Mouse (Mus musculus): Measurements from ENCODE around the gene Fhod1. TPM values are rescaled to one million over a fixed set of nuclear protein-coding genes. Genes with fewer than 3 reads are reported as not detected.

The Fhod1 gene
- polyA plus RNA-seq, 1 experiment from 2014 or later = 1.2 TPM

DNA sequence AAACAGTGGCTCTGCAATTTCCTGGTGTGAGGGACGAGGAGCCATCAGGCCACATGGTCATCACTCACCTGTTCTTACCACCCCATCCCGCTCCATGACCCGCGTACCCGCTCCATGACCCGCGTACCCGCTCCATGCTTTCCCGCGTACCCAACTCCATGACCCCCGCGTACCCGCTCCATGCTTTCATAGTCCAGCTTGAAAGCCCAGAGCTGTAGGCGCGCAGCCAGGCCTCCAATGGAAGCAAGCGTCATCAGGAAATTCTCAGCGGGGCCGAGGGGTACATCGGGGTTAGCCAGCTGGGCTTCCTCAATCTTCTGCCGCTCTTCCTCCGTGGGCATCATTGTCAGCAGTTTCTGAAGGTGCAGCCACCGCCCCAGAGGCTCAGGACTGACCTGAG is 16.3 kb downstream of the Fhod1 start:
- no peak for ATAC-seq
- Histone ChIP-seq H3K4me2 (no peak overlapping the region), H3K9me3 (replicated peaks) (no peaks in the 10 kb centered on the region), H3K27ac (no peak overlapping the region), H3K27me3 (replicated peaks) (no peaks in the 10 kb centered on the region), H3K4me3 (no peak overlapping the region), H3K9ac (no peak overlapping the region), H3K36me3 (peaks cover 87% of the 10 kb centered on the region), H3K4me1 (peaks cover 12% of the 10 kb centered on the region)
- 91% methylated on average over 22 of the region's 22 CpGs for WGBS (ENCODE audit: insufficient replicate concordance)

DNA sequence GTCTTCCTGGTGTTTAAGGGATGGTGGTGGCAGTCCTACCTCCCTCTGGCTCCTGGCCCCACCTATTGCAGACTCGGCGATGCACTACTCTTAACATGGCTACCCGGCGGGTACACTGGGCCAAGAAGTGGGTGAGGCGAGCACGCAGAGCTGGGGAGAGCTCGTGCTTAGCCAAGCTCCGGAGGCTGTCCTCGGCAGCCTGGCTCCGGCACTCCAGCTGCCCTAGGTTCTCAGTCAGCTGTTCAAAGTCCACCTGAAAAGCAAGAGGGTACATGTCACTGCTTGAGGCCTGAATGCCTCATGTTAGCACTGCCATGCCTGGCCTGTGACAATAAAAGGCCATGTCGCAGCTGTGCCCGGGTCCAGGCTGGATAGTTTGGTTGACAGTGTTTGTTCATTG is 17.4 kb downstream of the Fhod1 start:
- 88% methylated on average over 12 of the region's 12 CpGs for WGBS (ENCODE audit: insufficient replicate concordance)
- ATAC-seq = no peak
- Histone ChIP-seq H3K27me3 (replicated peaks) (no peaks in the 10 kb centered on the region), H3K36me3 (peaks cover 76% of the 10 kb centered on the region), H3K9me3 (replicated peaks) (no peaks in the 10 kb centered on the region), H3K4me3 (no peak overlapping the region), H3K27ac (no peak overlapping the region), H3K4me1 (peaks cover 15% of the 10 kb centered on the region), H3K4me2 (no peak overlapping the region), H3K9ac (no peak overlapping the region)

DNA sequence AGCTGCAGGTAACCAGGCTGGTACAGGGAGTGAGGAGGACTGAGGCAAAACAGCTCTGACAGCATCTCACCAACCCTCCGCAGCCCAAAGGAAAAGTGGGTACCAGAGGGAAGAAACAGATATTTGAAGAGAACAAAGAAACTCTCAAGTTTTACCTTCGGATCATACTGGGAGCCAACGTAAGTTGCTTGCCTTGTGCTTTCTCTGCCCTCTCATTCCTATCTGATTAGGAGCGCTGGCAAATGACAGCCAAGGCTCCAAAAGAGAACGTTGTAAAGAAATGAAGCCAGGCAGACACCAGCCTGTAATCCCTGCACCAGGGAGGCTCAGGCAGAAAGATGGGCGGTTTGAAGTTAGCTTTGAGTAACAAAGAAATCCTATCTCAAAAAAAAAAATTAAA is 20.8 kb downstream of the Fhod1 start:
- Histone ChIP-seq H3K27ac (peak overlapping the region; percentile 88), H3K9ac (peak overlapping the region; percentile 85), H3K4me2 (peak overlapping the region; percentile 85), H3K36me3 (peaks cover 53% of the 10 kb centered on the region), H3K27me3 (replicated peaks) (no peaks in the 10 kb centered on the region), H3K4me3 (peak overlapping the region; percentile 80), H3K9me3 (replicated peaks) (no peaks in the 10 kb centered on the region), H3K4me1 (peaks cover 46% of the 10 kb centered on the region)
- no peak for ATAC-seq
- 25% methylated on average over 6 of the region's 6 CpGs for WGBS (ENCODE audit: insufficient replicate concordance)

DNA sequence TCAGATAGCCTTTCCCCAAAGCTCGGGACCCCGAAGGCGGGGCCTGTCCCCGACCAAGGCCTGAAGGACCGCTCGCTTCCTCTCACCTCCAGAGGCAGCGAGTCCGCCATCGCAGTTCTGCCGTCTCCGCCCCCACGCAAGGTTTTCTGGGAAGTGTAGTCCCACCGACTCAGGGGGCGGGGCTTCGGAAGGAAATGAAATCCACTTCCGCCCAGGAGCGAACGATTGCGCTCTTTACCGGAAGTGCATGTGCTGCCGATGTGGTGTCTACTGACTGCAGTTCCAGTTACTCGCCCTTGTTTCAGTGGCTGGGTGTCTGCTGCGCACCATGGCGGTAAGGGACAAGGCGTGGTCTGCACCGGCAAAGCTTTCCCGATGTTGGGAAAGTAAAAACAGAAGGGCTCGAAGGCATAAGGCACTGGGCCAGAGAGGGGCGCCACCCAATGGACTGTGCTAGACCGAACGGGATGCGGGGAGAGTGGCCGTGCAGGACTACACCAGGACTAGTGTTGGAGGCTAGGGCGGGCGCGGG is 21.5 kb downstream of the Fhod1 start, which contains the start of the genes Lrrc29 and Tmem208:
Gene Lrrc29, minus strand, starts transcription at position 138 of the 532 bp plus-strand sequence.
Gene Tmem208, plus strand, starts transcription at position 214 of the 532 bp plus-strand sequence.
- ATAC-seq = peak; percentile 77
- H3K4me2 ChIP-seq = peak within 1 kb of the TSS; percentile 85
- under 1% methylated on average over 36 of the region's 36 CpGs for WGBS (ENCODE audit: insufficient replicate concordance)
- peaks cover 53% of the 10 kb centered on the region for H3K36me3 ChIP-seq
- peak within 1 kb of the TSS; percentile 95 for H3K27ac ChIP-seq
- peaks cover 54% of the 10 kb centered on the region for H3K4me1 ChIP-seq
- peak within 1 kb of the TSS; percentile 85 for H3K9ac ChIP-seq
- peak within 1 kb of the TSS; percentile 80 for H3K4me3 ChIP-seq
- no peaks in the 10 kb centered on the region for H3K27me3 ChIP-seq (replicated peaks)
- H3K9me3 ChIP-seq (replicated peaks) = no peaks in the 10 kb centered on the region

DNA sequence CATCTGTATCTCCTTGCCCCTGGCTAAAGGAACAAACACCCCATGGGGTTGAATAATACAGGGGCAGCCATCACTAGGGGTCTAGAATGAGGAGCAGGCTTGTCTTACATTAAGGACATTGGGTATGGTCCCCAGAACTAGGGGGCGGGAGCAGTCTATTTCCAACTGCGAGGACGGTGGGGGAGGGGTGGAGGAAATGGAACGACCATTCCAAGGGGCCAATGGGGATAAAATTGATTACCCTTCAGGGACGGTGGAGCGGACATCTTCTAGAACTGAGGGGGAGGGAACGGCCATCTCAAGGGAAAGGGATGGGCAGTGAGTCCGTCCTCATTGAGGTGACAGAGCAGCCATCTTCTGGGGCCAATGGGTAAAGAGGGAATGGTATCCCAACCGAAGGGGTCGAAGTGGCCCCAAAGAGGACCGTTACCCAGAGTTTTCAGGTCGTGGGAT is 22.1 kb downstream of the Fhod1 start:
- H3K9me3 ChIP-seq (replicated peaks) = no peaks in the 10 kb centered on the region
- H3K27ac ChIP-seq = peak overlapping the region; percentile 95
- no peaks in the 10 kb centered on the region for H3K27me3 ChIP-seq (replicated peaks)
- WGBS (ENCODE audit: insufficient replicate concordance) = 1% methylated on average over 12 of the region's 12 CpGs
- ATAC-seq = peak; percentile 0
- peaks cover 55% of the 10 kb centered on the region for H3K4me1 ChIP-seq
- H3K36me3 ChIP-seq = peaks cover 49% of the 10 kb centered on the region
- peak overlapping the region; percentile 85 for H3K9ac ChIP-seq
- peak overlapping the region; percentile 80 for H3K4me3 ChIP-seq
- H3K4me2 ChIP-seq = peak overlapping the region; percentile 79

DNA sequence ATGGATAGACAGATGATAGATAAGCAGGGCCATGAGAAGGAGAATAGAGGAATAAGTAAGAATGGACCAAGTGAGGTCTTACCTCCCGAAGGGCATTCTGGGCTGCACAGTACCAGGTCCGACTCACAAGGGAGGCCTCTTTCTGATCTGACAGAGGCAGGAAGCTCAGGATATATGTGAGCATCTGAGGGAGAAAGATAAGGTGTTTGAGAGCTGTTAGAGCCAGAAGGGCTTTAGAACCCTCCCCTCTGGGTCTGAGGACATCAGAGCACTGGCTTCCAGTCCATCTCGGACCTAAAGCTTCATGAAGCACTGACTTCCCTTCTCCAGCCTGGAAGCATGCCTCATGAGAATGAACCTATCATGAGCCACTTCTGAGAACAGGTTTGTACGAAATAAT is 24.6 kb downstream of the Fhod1 start:
- Histone ChIP-seq H3K4me3 (peak overlapping the region; percentile 80), H3K27ac (peak overlapping the region; percentile 95), H3K9me3 (replicated peaks) (no peaks in the 10 kb centered on the region), H3K36me3 (peaks cover 49% of the 10 kb centered on the region), H3K4me1 (peaks cover 74% of the 10 kb centered on the region), H3K4me2 (peak overlapping the region; percentile 79), H3K27me3 (replicated peaks) (no peaks in the 10 kb centered on the region), H3K9ac (peak overlapping the region; percentile 85)
- 26% methylated on average over 4 of the region's 4 CpGs for WGBS (ENCODE audit: insufficient replicate concordance)
- ATAC-seq = peak; percentile 87

DNA sequence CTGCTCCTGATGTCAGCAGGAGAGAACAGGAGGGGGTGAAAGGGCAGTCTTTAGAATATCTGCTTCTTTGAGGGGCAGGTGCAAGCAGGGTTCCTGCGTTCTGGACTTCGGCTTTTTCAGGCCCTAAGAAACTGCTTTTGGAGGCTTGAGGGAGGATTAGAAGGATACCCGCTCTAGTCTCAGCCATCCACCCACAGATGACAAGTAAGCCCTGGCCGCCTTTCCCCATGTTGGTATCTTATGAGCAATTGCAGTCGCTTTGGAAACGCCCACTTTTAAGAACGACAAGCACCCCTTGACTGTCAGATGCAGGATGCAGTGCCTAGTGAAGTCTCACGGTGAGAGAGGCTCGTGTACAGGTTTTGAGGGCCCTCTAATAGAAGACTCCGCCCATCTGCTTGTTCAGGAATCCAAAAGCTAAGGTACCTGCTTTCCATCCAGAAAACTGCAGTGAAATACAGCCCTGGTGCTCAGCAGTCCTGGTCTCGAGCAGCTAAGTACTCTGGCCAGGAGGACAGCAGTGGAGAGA is 29.0 kb downstream of the Fhod1 start:
- Histone ChIP-seq H3K9me3 (replicated peaks) (no peaks in the 10 kb centered on the region), H3K4me1 (peaks cover 82% of the 10 kb centered on the region), H3K36me3 (peaks cover 89% of the 10 kb centered on the region), H3K4me3 (no peak overlapping the region), H3K4me2 (peak overlapping the region; percentile 40; the same call in 1 of the 2 replicates), H3K27me3 (replicated peaks) (no peaks in the 10 kb centered on the region), H3K9ac (no peak overlapping the region), H3K27ac (peak overlapping the region; percentile 72)
- 79% methylated on average over 11 of the region's 11 CpGs for WGBS (ENCODE audit: insufficient replicate concordance)
- no peak for ATAC-seq

DNA sequence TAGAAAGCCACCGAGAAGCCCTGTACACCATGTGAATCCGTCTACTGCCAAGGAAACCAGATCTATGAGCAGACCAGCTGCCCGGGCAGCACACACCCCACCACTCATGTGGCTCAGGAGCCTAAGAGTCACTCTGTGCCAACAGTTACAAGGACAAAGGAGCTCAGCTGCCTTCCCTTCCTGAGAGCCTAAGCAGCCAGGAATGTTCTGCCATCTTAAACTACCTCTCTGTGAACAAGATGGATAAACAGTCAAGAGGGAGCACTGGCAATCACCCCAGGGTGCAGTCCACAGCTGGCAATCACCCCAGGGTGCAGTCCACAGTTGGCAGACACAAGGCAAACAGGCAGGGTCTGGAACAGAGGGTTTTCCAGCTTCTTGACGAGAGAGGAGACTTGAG is 29.8 kb downstream of the Fhod1 start:
- Histone ChIP-seq H3K9me3 (replicated peaks) (no peaks in the 10 kb centered on the region), H3K4me3 (no peak overlapping the region), H3K4me1 (peaks cover 82% of the 10 kb centered on the region), H3K27me3 (replicated peaks) (no peaks in the 10 kb centered on the region), H3K4me2 (no peak overlapping the region), H3K36me3 (peaks cover 95% of the 10 kb centered on the region), H3K9ac (no peak overlapping the region), H3K27ac (0 out of 2 replicates have a peak overlapping the region, but pooled peaks have one; percentile 36)
- no peak for ATAC-seq
- WGBS (ENCODE audit: insufficient replicate concordance) = 87% methylated on average over 4 of the region's 4 CpGs

DNA sequence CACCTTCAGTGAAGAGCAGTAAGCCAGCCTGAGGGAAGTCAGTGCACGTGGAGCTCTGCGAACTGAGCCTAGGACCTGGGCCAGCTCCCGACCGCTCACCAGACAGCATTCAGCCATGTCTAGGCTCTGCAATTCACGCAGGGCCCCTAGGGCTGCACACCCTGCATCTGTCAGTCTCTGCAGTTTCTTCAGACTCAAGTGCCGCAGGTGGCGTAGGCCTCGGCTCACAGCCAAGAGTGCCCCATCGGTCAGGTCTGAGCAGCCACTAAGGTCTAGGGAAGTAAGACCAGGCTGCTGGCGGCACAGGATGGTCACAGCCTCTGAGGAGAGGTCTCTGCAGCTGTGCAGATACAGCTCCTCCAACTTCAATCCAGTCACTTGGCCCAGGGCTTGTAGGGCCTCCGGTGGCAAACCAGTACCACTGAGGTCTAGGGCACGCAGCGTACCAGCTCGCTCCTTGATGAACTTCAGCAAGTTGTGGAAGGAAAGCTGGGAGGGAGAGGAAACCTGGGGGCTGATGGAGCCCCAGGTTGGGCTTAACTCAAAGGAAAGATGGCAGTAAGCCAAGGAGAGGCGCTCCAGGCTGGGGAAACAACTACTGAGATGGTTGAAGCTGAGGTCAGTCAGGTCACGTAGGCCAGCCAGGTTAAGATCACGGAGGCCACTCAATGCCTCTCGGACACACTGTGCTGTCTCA is 32.5 kb downstream of the Fhod1 start:
- H3K4me1 ChIP-seq = peaks cover 81% of the 10 kb centered on the region
- H3K36me3 ChIP-seq = peaks cover 100% of the 10 kb centered on the region
- ATAC-seq = no peak
- H3K27me3 ChIP-seq (replicated peaks) = no peaks in the 10 kb centered on the region
- peak overlapping the region; percentile 29; the same call in 1 of the 2 replicates for H3K9ac ChIP-seq
- peak overlapping the region; percentile 79 for H3K27ac ChIP-seq
- WGBS (ENCODE audit: insufficient replicate concordance) = 91% methylated on average over 18 of the region's 18 CpGs
- H3K4me3 ChIP-seq = no peak overlapping the region
- H3K9me3 ChIP-seq (replicated peaks) = no peaks in the 10 kb centered on the region
- no peak overlapping the region for H3K4me2 ChIP-seq

DNA sequence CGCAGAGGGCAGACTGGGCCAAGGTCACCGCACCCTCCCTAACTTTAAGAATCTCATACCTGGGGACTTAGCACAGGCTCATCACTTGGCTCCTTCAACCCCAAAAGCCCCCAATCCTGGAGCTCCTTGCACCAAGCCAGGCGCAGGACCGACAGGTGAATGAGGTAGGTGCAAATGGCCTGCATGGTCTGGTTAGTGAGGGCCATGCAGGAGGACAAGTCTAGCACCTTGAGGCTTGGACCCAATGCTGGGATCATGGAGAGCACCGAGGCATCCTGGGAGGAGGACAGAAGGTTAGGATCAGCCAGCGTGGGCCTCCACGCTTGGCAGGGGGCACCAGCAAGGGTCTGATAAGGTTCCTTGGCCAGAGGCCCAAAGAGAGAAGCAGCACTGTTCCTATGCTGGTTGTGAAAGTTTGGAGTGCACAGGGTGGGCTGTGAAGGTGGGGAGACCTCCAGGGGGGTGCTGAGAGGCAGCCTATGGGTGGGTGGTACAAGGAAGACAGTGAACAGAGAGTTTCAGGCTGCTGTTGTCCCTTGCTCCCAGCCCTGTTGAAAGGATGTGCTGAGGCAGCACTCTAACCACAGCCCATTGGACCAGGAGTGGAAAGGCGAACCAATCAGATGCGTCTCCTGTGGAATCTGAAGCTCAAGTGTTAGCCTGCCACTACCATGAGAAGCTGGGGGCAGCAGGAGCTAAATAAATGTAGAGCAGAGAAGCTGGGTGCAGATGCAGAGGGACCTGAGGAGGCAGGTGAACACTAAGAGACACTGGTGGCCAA is 33.9 kb downstream of the Fhod1 start:
- H3K4me2 ChIP-seq = peak overlapping the region; percentile 59

DNA sequence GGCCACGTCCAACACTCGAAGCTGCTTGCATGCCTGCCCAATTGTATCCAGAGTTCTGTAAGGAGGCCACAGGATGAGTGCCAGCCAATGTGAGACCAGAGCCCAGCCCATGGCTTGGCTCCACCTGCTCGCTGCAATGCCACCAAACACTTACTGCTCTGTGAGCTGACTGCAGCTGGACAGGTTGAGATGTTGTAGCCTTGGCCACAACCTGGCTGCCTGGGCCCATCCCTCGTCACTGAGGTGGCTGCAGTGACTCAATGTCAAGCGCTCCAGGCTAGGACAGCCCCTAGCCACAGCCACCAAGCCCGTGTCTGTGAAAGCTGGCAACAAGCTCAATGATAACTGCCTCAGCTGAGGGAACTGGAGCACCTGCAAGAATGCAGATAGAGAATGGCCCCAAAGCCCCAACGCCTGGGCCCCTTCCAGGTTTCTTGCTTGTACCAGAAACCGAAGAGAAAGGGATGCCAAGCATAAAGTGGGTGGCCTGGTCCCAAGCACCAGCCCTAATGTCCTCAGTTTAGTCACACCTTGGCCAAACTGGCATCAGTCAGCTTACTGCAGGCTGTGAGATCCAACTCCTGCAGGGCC is 34.8 kb downstream of the Fhod1 start:
- peak overlapping the region; percentile 79 for H3K27ac ChIP-seq

More for the DNA sequence above, 33.9 kb downstream of the Fhod1 start:
- Histone ChIP-seq H3K4me3 (no peak overlapping the region), H3K9me3 (replicated peaks) (no peaks in the 10 kb centered on the region), H3K27ac (peak overlapping the region; percentile 79), H3K36me3 (peaks cover 100% of the 10 kb centered on the region), H3K9ac (peak overlapping the region; percentile 60), H3K27me3 (replicated peaks) (no peaks in the 10 kb centered on the region), H3K4me1 (peaks cover 67% of the 10 kb centered on the region)
- peak; percentile 27; the same call in 1 of the 2 replicates for ATAC-seq
- 78% methylated on average over 9 of the region's 9 CpGs for WGBS (ENCODE audit: insufficient replicate concordance)

More for the DNA sequence above, 34.8 kb downstream of the Fhod1 start:
- 55% methylated on average over 8 of the region's 8 CpGs for WGBS (ENCODE audit: insufficient replicate concordance)
- peak; percentile 74 for ATAC-seq
- Histone ChIP-seq H3K27me3 (replicated peaks) (no peaks in the 10 kb centered on the region), H3K4me1 (peaks cover 59% of the 10 kb centered on the region), H3K9ac (peak overlapping the region; percentile 60), H3K36me3 (peaks cover 100% of the 10 kb centered on the region), H3K4me3 (peak overlapping the region; percentile 8; the same call in 1 of the 2 replicates), H3K4me2 (peak overlapping the region; percentile 59), H3K9me3 (replicated peaks) (no peaks in the 10 kb centered on the region)

All from liver, embryonic 12.5 days (tissue).